Mouse (Mus musculus) c-Kit-positive CD71-negative TER-119-negative erythroid progenitor cells, embryonic 14.5 days (primary cell): ENCODE results near the gene Tnnt2.

Source experiments
- DNase-seq: peaks from one replicate; pipeline ENCODE4 v3.0.0-alpha.2; 2013; ENCODE audit warnings: low read depth

Tnnt2 gene

GRCm38 (mm10) chr1:135856070-135856469 is 19.9 kb downstream of the Tnnt2 start:
- no peak for DNase-seq

GRCm38 (mm10) chr1:135857137-135857775 is 21.1 kb downstream of the Tnnt2 start:
- no peak for DNase-seq

GRCm38 (mm10) chr1:135858533-135858932 is 22.4 kb downstream of the Tnnt2 start:
- no peak for DNase-seq

GRCm38 (mm10) chr1:135861091-135861490 is 24.9 kb downstream of the Tnnt2 start:
- DNase-seq = no peak

- DNase-seq = no peak
Measured at GRCm38 (mm10) chr1:135861980-135862552, 25.9 kb downstream of the Tnnt2 start.

GRCm38 (mm10) chr1:135862561-135862960 is 26.4 kb downstream of the Tnnt2 start:
- DNase-seq = no peak

GRCm38 (mm10) chr1:135863786-135864335 is 27.7 kb downstream of the Tnnt2 start:
- no peak for DNase-seq

GRCm38 (mm10) chr1:135864830-135865229 is 28.7 kb downstream of the Tnnt2 start:
- no peak for DNase-seq

GRCm38 (mm10) chr1:135865518-135866194 is 29.5 kb downstream of the Tnnt2 start:
- DNase-seq = peak; percentile 49

GRCm38 (mm10) chr1:135868570-135868969 is 32.4 kb downstream of the Tnnt2 start:
- no peak for DNase-seq

- no peak for DNase-seq
Measured at GRCm38 (mm10) chr1:135872991-135873390, 36.8 kb downstream of the Tnnt2 start.

- DNase-seq = no peak
Measured at GRCm38 (mm10) chr1:135877248-135877647, 41.1 kb downstream of the Tnnt2 start.

- peak; percentile 42 for DNase-seq
Measured at GRCm38 (mm10) chr1:135882385-135883109, 46.4 kb downstream of the Tnnt2 start.

- no peak for DNase-seq
Measured at GRCm38 (mm10) chr1:135889461-135890185, 53.5 kb downstream of the Tnnt2 start.

GRCm38 (mm10) chr1:135891424-135892216 is 55.5 kb downstream of the Tnnt2 start:
- no peak for DNase-seq

- DNase-seq = no peak
Measured at GRCm38 (mm10) chr1:135892233-135892632, 56.1 kb downstream of the Tnnt2 start.

GRCm38 (mm10) chr1:135892764-135893163 is 56.6 kb downstream of the Tnnt2 start:
- DNase-seq = no peak

- no peak for DNase-seq
Measured at GRCm38 (mm10) chr1:135893377-135893776, 57.2 kb downstream of the Tnnt2 start.

GRCm38 (mm10) chr1:135895367-135895766 is 59.2 kb downstream of the Tnnt2 start:
- DNase-seq = no peak

GRCm38 (mm10) chr1:135899295-135899694 is 63.1 kb downstream of the Tnnt2 start:
- DNase-seq = no peak

- no peak for DNase-seq
Measured at GRCm38 (mm10) chr1:135899991-135900515, 63.9 kb downstream of the Tnnt2 start.
